Mouse (Mus musculus): ENCODE measurements around the gene Sema3a. TPM values are rescaled to one million over a fixed set of nuclear protein-coding genes. Genes with fewer than 3 reads are reported as not detected.

The Sema3a gene
- polyA plus RNA-seq (2014; fragmentation: Nextera tagmentation; extraction: Ambion mirVana) = 16.6 and 22.1 TPM in 2 replicates

- Histone ChIP-seq H3K27me3 (replicated peaks; ENCODE audit: control insufficient read depth, insufficient read depth, low read length) (no peaks in the 10 kb centered on the region), H3K9me3 (replicated peaks; ENCODE audit: control insufficient read depth, low read length) (no peaks in the 10 kb centered on the region), H3K36me3 (ENCODE audit: control insufficient read depth, insufficient read depth, low read length) (no peaks in the 10 kb centered on the region), H3K4me1 (ENCODE audit: control insufficient read depth, insufficient read depth, low read length) (0 out of 2 replicates have a peak, but pooled peaks cover 5% of the 10 kb centered on the region), H3K4me2 (ENCODE audit: low read length) (peak within 1 kb of the TSS; percentile 12; the same call in 1 of the 2 replicates), H3K27ac (ENCODE audit: low read depth, low read length) (no peak within 1 kb of the TSS), H3K9ac (ENCODE audit: low read length) (no peak within 1 kb of the TSS), H3K4me3 (ENCODE audit: low read depth, low read length) (no peak within 1 kb of the TSS)
- WGBS = 48% methylated on average over 13 of the region's 13 CpGs
- peak; percentile 11 for DNase-seq (ENCODE audit: low spot score)
- ATAC-seq = peak; percentile 46; the same call in 1 of the 2 replicates
Measured at GRCm38 (mm10) chr5:13125241-13125692, at the start of gene Sema3a. Gene Sema3a, plus strand, starts transcription at chr5:13125414.

- Histone ChIP-seq H3K4me2 (ENCODE audit: low read length) (no peak overlapping the region), H3K4me3 (ENCODE audit: low read depth, low read length) (no peak overlapping the region), H3K9me3 (replicated peaks; ENCODE audit: control insufficient read depth, low read length) (no peaks in the 10 kb centered on the region), H3K27ac (ENCODE audit: low read depth, low read length) (no peak overlapping the region), H3K27me3 (replicated peaks; ENCODE audit: control insufficient read depth, insufficient read depth, low read length) (no peaks in the 10 kb centered on the region), H3K9ac (ENCODE audit: low read length) (no peak overlapping the region), H3K4me1 (ENCODE audit: control insufficient read depth, insufficient read depth, low read length) (no peaks in the 10 kb centered on the region), H3K36me3 (ENCODE audit: control insufficient read depth, insufficient read depth, low read length) (no peaks in the 10 kb centered on the region)
- ATAC-seq = no peak
- 84% methylated on average over 6 of the region's 6 CpGs for WGBS
- peak; percentile 1 for DNase-seq (ENCODE audit: low spot score)
Measured at GRCm38 (mm10) chr5:13084777-13085439, 40.3 kb upstream of the Sema3a start.

DNA sequence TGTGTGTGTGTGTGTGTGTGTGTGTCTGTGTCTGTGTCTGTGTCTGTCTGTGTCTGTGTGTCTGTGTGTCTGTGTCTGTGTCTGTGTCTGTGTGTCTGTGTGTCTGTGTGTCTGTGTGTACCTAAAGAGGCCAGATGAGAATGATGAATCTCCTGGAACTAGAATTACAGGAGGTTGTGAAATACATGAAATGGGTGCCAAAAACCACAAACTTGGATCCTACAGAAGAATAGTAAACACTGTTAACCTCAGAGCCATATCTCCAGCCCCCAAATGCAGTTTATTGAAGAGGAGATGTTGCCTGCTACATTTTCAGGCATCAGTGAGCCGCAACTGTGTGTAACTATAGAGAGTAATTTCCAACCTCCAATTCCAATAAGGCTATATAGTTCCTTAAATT, 34.8 kb upstream of the Sema3a start:
- no peak for ATAC-seq
- H3K9ac ChIP-seq (ENCODE audit: low read length) = no peak overlapping the region
- H3K4me1 ChIP-seq (ENCODE audit: control insufficient read depth, insufficient read depth, low read length) = no peaks in the 10 kb centered on the region
- H3K4me3 ChIP-seq (ENCODE audit: low read depth, low read length) = no peak overlapping the region
- 92% methylated on average over 1 of the region's 1 CpGs for WGBS
- no peak overlapping the region for H3K4me2 ChIP-seq (ENCODE audit: low read length)
- no peak for DNase-seq (ENCODE audit: low spot score)
- H3K36me3 ChIP-seq (ENCODE audit: control insufficient read depth, insufficient read depth, low read length) = no peaks in the 10 kb centered on the region
- H3K27ac ChIP-seq (ENCODE audit: low read depth, low read length) = no peak overlapping the region
- no peaks in the 10 kb centered on the region for H3K27me3 ChIP-seq (replicated peaks; ENCODE audit: control insufficient read depth, insufficient read depth, low read length)
- no peaks in the 10 kb centered on the region for H3K9me3 ChIP-seq (replicated peaks; ENCODE audit: control insufficient read depth, low read length)

- ATAC-seq = no peak
- no peak for DNase-seq (ENCODE audit: low spot score)
- H3K9me3 ChIP-seq (replicated peaks; ENCODE audit: control insufficient read depth, low read length) = no peaks in the 10 kb centered on the region
- H3K27ac ChIP-seq (ENCODE audit: low read depth, low read length) = no peak overlapping the region
- no peaks in the 10 kb centered on the region for H3K4me1 ChIP-seq (ENCODE audit: control insufficient read depth, insufficient read depth, low read length)
- no peak overlapping the region for H3K4me2 ChIP-seq (ENCODE audit: low read length)
- H3K36me3 ChIP-seq (ENCODE audit: control insufficient read depth, insufficient read depth, low read length) = no peaks in the 10 kb centered on the region
- H3K27me3 ChIP-seq (replicated peaks; ENCODE audit: control insufficient read depth, insufficient read depth, low read length) = no peaks in the 10 kb centered on the region
- no peak overlapping the region for H3K4me3 ChIP-seq (ENCODE audit: low read depth, low read length)
- 86% methylated on average over 2 of the region's 2 CpGs for WGBS
- no peak overlapping the region for H3K9ac ChIP-seq (ENCODE audit: low read length)
Measured at GRCm38 (mm10) chr5:13109522-13109921, 15.7 kb upstream of the Sema3a start.

GRCm38 (mm10) chr5:13117236-13117635, 8.0 kb upstream of the Sema3a start:
- Histone ChIP-seq H3K4me2 (ENCODE audit: low read length) (no peak overlapping the region), H3K36me3 (ENCODE audit: control insufficient read depth, insufficient read depth, low read length) (no peaks in the 10 kb centered on the region), H3K27me3 (replicated peaks; ENCODE audit: control insufficient read depth, insufficient read depth, low read length) (no peaks in the 10 kb centered on the region), H3K4me1 (ENCODE audit: control insufficient read depth, insufficient read depth, low read length) (no peaks in the 10 kb centered on the region), H3K9me3 (replicated peaks; ENCODE audit: control insufficient read depth, low read length) (no peaks in the 10 kb centered on the region), H3K27ac (ENCODE audit: low read depth, low read length) (no peak overlapping the region), H3K9ac (ENCODE audit: low read length) (no peak overlapping the region), H3K4me3 (ENCODE audit: low read depth, low read length) (no peak overlapping the region)
- 38% methylated on average over 8 of the region's 8 CpGs for WGBS
- DNase-seq (ENCODE audit: low spot score) = no peak
- peak; percentile 40; the same call in 1 of the 2 replicates for ATAC-seq

DNA sequence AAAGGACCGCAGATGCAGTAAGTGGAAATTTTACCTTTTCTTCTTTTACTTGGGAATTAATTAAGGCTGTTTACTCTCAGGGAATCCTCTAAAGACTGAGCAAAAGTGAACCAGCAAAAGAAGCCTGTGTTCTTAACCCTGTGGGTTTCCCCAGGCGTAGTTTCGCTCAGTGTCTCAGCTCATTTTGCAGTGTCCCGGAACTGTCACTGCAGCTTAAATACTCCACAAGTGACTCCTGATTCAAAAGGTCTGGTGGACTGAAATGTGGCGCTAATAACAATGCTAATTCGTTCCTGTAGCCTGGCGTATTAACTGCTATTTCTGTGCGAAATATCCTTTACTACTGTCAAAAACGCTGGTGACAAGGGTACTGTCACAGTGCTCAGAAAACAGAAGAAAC, 543 bp downstream of the Sema3a start:
- Histone ChIP-seq H3K36me3 (ENCODE audit: control insufficient read depth, insufficient read depth, low read length) (no peaks in the 10 kb centered on the region), H3K4me2 (ENCODE audit: low read length) (0 out of 2 replicates have a peak overlapping the region, but pooled peaks have one; percentile 12), H3K27me3 (replicated peaks; ENCODE audit: control insufficient read depth, insufficient read depth, low read length) (no peaks in the 10 kb centered on the region), H3K9me3 (replicated peaks; ENCODE audit: control insufficient read depth, low read length) (no peaks in the 10 kb centered on the region), H3K4me1 (ENCODE audit: control insufficient read depth, insufficient read depth, low read length) (0 out of 2 replicates have a peak, but pooled peaks cover 5% of the 10 kb centered on the region), H3K4me3 (ENCODE audit: low read depth, low read length) (no peak overlapping the region), H3K9ac (ENCODE audit: low read length) (no peak overlapping the region), H3K27ac (ENCODE audit: low read depth, low read length) (no peak overlapping the region)
- no peak for DNase-seq (ENCODE audit: low spot score)
- ATAC-seq = no peak
- WGBS = 60% methylated on average over 9 of the region's 9 CpGs

DNA sequence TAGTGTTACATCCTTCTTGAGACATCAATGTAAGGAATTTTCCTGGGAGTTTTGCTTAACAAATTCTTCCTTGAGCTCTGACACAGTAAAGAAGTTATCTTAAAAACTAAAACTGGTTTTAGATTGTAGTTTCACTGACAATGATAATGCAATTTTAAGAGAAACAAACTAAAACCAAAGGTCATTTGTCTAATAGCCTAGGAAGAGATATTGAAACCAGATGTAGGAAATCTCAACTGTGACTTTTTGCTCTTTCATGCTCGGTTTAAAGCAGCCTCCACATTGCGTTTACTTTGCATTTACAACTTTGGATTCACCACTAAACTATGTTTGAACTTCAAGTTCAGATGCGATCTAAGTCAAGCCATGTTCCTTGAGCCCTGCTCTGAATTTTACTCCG, 982 bp downstream of the Sema3a start:
- Histone ChIP-seq H3K27me3 (replicated peaks; ENCODE audit: control insufficient read depth, insufficient read depth, low read length) (no peaks in the 10 kb centered on the region), H3K4me2 (ENCODE audit: low read length) (no peak overlapping the region), H3K4me1 (ENCODE audit: control insufficient read depth, insufficient read depth, low read length) (0 out of 2 replicates have a peak, but pooled peaks cover 5% of the 10 kb centered on the region), H3K4me3 (ENCODE audit: low read depth, low read length) (no peak overlapping the region), H3K36me3 (ENCODE audit: control insufficient read depth, insufficient read depth, low read length) (no peaks in the 10 kb centered on the region), H3K9me3 (replicated peaks; ENCODE audit: control insufficient read depth, low read length) (no peaks in the 10 kb centered on the region), H3K27ac (ENCODE audit: low read depth, low read length) (no peak overlapping the region), H3K9ac (ENCODE audit: low read length) (no peak overlapping the region)
- ATAC-seq (no peak), DNase-seq (ENCODE audit: low spot score) (no peak)
- 89% methylated on average over 4 of the region's 4 CpGs for WGBS

DNA sequence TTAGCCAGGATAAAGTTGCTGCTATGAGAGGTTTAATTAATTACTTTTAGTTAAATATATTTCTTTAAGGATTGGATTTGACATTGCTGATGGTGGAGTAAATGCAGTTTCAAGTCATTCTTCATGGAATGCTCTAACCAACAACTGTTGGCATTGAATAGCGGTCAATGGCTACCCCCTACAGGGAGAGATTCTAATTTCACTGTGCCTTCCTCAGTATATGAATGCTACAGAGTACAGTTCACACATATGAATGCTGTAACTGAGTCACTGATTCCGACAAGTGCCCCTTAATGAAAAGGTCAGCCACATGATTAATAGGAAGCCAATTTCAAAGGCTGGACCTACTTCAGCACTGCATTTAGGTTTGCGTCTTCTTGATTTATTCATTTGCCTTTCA, 1.9 kb downstream of the Sema3a start:
- DNase-seq (ENCODE audit: low spot score) = no peak
- 82% methylated on average over 3 of the region's 3 CpGs for WGBS
- Histone ChIP-seq H3K4me3 (ENCODE audit: low read depth, low read length) (no peak overlapping the region), H3K9ac (ENCODE audit: low read length) (no peak overlapping the region), H3K4me2 (ENCODE audit: low read length) (no peak overlapping the region), H3K4me1 (ENCODE audit: control insufficient read depth, insufficient read depth, low read length) (0 out of 2 replicates have a peak, but pooled peaks cover 5% of the 10 kb centered on the region), H3K27me3 (replicated peaks; ENCODE audit: control insufficient read depth, insufficient read depth, low read length) (no peaks in the 10 kb centered on the region), H3K27ac (ENCODE audit: low read depth, low read length) (no peak overlapping the region), H3K9me3 (replicated peaks; ENCODE audit: control insufficient read depth, low read length) (no peaks in the 10 kb centered on the region), H3K36me3 (ENCODE audit: control insufficient read depth, insufficient read depth, low read length) (no peaks in the 10 kb centered on the region)
- no peak for ATAC-seq

- Histone ChIP-seq H3K27ac (ENCODE audit: low read depth, low read length) (no peak overlapping the region), H3K4me1 (ENCODE audit: control insufficient read depth, insufficient read depth, low read length) (no peaks in the 10 kb centered on the region), H3K9ac (ENCODE audit: low read length) (no peak overlapping the region), H3K27me3 (replicated peaks; ENCODE audit: control insufficient read depth, insufficient read depth, low read length) (no peaks in the 10 kb centered on the region), H3K4me2 (ENCODE audit: low read length) (no peak overlapping the region), H3K4me3 (ENCODE audit: low read depth, low read length) (no peak overlapping the region), H3K9me3 (replicated peaks; ENCODE audit: control insufficient read depth, low read length) (no peaks in the 10 kb centered on the region), H3K36me3 (ENCODE audit: control insufficient read depth, insufficient read depth, low read length) (no peaks in the 10 kb centered on the region)
- DNase-seq (ENCODE audit: low spot score) (no peak), ATAC-seq (no peak)
- WGBS = 66% methylated on average over 7 of the region's 7 CpGs
Measured at GRCm38 (mm10) chr5:13144733-13145457, 19.7 kb downstream of the Sema3a start.

Data from forebrain, embryonic 14.5 days (tissue).